Mouse (Mus musculus): ENCODE measurements at regions not wholly inside any gene's neighbourhood (a gene's known extent, or its start where the extent isn't known, plus 50 kb on each side); places are given as distances from the start of the nearest gene placed in this dataset.

GRCm38 (mm10) chr1:35201083-35201879, 351.5 kb downstream of the Plekhb2 start:
- TF ChIP-seq POLR2A (IDR thresholded peaks at IDR 0.05; ENCODE audit: insufficient read length, low read depth) = no peak
- no peak for TF ChIP-seq REST (IDR thresholded peaks at IDR 0.05; ENCODE audit: insufficient read depth, insufficient read length)
- TF ChIP-seq USF1 (IDR thresholded peaks at IDR 0.05; ENCODE audit: low read depth) = no peak
- TF ChIP-seq TCF12 (IDR thresholded peaks at IDR 0.05; ENCODE audit: insufficient read depth, poor library complexity, severe bottlenecking) = no peak
- TF ChIP-seq MAX (IDR thresholded peaks at IDR 0.05; ENCODE audit: low read depth) = no peak
- no peak for TF ChIP-seq E2F4 (IDR thresholded peaks at IDR 0.05; ENCODE audit: insufficient read depth)
- TF ChIP-seq MYOG (IDR thresholded peaks at IDR 0.05; ENCODE audit: control insufficient read depth in 1 of 3, insufficient read depth in 1 of 3, insufficient read length in 2 of 3, low read depth in 2 of 3) = no peak
- TF ChIP-seq MYOD1 (IDR thresholded peaks at IDR 0.05; ENCODE audit: control insufficient read depth in 1 of 3, insufficient read length in 2 of 3, low read depth in 2 of 3) = no peak
- TF ChIP-seq SRF (IDR thresholded peaks at IDR 0.05; ENCODE audit: control insufficient read depth, insufficient read length, low read depth) = no peak
- TF ChIP-seq TCF3 (IDR thresholded peaks at IDR 0.05; ENCODE audit: insufficient read length, low read depth) = no peak
- TF ChIP-seq POLR2AphosphoS2 (IDR thresholded peaks at IDR 0.05; ENCODE audit: insufficient read length, low read depth) = no peak
- TF ChIP-seq CEBPB (IDR thresholded peaks at IDR 0.05; ENCODE audit: insufficient read depth, poor library complexity, severe bottlenecking) = no peak

Measured in myocyte (in vitro differentiated cells).